Mouse (Mus musculus) neural tube, embryonic 12.5 days (tissue): Measurements from ENCODE around the gene Lrrc25. TPM values are rescaled to one million over a fixed set of nuclear protein-coding genes. Genes with fewer than 3 reads are reported as not detected.

Experiments
- ATAC-seq: fragments of 200-750 bp; cut with Nextera tagmentation; 2 replicates; pipeline ENCODE4 v1.8.0; 2017; ENCODE audit warnings: low read depth, mild to moderate bottlenecking, moderate TSS enrichment, moderate library complexity; ENCODE audit not compliant: low FRiP score
- H3K27ac ChIP-seq: fragments of 300-500 bp; sonication (generic); 2 replicates; pipeline ENCODE4 v1.5.1; 2016
- H3K27me3 ChIP-seq: fragments of 300-500 bp; sonication (generic); replicated peaks from 2 replicates; pipeline ENCODE4 v1.6.1; 2016; ENCODE audit warnings: mild to moderate bottlenecking
- H3K36me3 ChIP-seq: fragments of 300-500 bp; sonication (generic); 2 replicates; pipeline ENCODE4 v1.6.1; 2016; ENCODE audit warnings: mild to moderate bottlenecking
- H3K4me1 ChIP-seq: fragments of 300-500 bp; sonication (generic); 2 replicates; pipeline ENCODE4 v1.6.1; 2016
- H3K4me2 ChIP-seq: fragments of 300-500 bp; sonication (generic); replicated peaks from 2 replicates; pipeline ENCODE4 v1.6.1; 2016; ENCODE audit warnings: mild to moderate bottlenecking
- H3K4me3 ChIP-seq: fragments of 300-500 bp; sonication (generic); 2 replicates; pipeline ENCODE4 v1.5.1; 2016
- H3K9ac ChIP-seq: fragments of 300-500 bp; sonication (generic); 2 replicates; pipeline ENCODE4 v1.6.1; 2016; ENCODE audit warnings: mild to moderate bottlenecking
- H3K9me3 ChIP-seq: fragments of 300-500 bp; sonication (generic); 2 replicates; pipeline ENCODE4 v1.6.1; 2016; ENCODE audit warnings: mild to moderate bottlenecking
- WGBS: fragments of 180-500 bp; shearing (Covaris S2); methylation state at CpG from one replicate; pipeline ENCODE4 v1.1.7; 2016; 5-methylcytosine and 5-hydroxymethylcytosine counted together
- polyA plus RNA-seq: library from polyadenylated mRNA; unstranded; fragments of >200 nt; fragmentation: Nextera tagmentation; extraction: Ambion mirVana; gene quantifications from 2 replicates; pipeline ENCODE4 v1.2.1, GENCODE M21; 2016

Gene Lrrc25
- polyA plus RNA-seq, 1 experiment from 2014 or later, result 1.3 TPM

GRCm38 (mm10) chr8:70657739-70658138 is 41.8 kb downstream of the Lrrc25 start:
- peaks cover 17% of the 10 kb centered on the region for H3K36me3 ChIP-seq
- H3K9ac ChIP-seq, result peak overlapping the region; percentile 93
- H3K27me3 ChIP-seq, result no peaks in the 10 kb centered on the region
- peak overlapping the region; percentile 81 for H3K4me2 ChIP-seq
- 61% methylated on average over 2 of the region's 2 CpGs for WGBS
- no peaks in the 10 kb centered on the region for H3K9me3 ChIP-seq
- ATAC-seq, result no peak
- H3K4me1 ChIP-seq, result peaks cover 52% of the 10 kb centered on the region
- H3K27ac ChIP-seq, result peak overlapping the region; percentile 92
- H3K4me3 ChIP-seq, result peak overlapping the region; percentile 77

- Histone ChIP-seq H3K27ac (peak overlapping the region; percentile 64; the same call in 1 of the 2 replicates), H3K36me3 (peaks cover 14% of the 10 kb centered on the region), H3K4me1 (peaks cover 48% of the 10 kb centered on the region), H3K9me3 (no peaks in the 10 kb centered on the region), H3K4me3 (peak overlapping the region; percentile 77), H3K27me3 (no peaks in the 10 kb centered on the region), H3K4me2 (peak overlapping the region; percentile 81), H3K9ac (peak overlapping the region; percentile 93)
- WGBS, result 1% methylated on average over 31 of the region's 31 CpGs
- peak; percentile 21 for ATAC-seq
Measured at GRCm38 (mm10) chr8:70658897-70659603, 43.1 kb downstream of the Lrrc25 start.

GRCm38 (mm10) chr8:70659604-70660272 is 43.8 kb downstream of the Lrrc25 start:
- under 1% methylated on average over 44 of the region's 44 CpGs for WGBS
- peak overlapping the region; percentile 81 for H3K4me2 ChIP-seq
- H3K9me3 ChIP-seq, result no peaks in the 10 kb centered on the region
- peak overlapping the region; percentile 77 for H3K4me3 ChIP-seq
- H3K27ac ChIP-seq, result peak overlapping the region; percentile 64; the same call in 1 of the 2 replicates
- H3K27me3 ChIP-seq, result no peaks in the 10 kb centered on the region
- peaks cover 9% of the 10 kb centered on the region for H3K36me3 ChIP-seq
- peaks cover 41% of the 10 kb centered on the region for H3K4me1 ChIP-seq
- ATAC-seq, result peak; percentile 79
- peak overlapping the region; percentile 93 for H3K9ac ChIP-seq

GRCm38 (mm10) chr8:70660273-70660725 is 44.3 kb downstream of the Lrrc25 start, which contains the start of gene Pgpep1:
Gene Pgpep1, minus strand, starts transcription at chr8:70660388.
- H3K4me2 ChIP-seq, result peak within 1 kb of the TSS; percentile 81
- H3K4me1 ChIP-seq, result peaks cover 35% of the 10 kb centered on the region
- H3K27me3 ChIP-seq, result no peaks in the 10 kb centered on the region
- H3K9ac ChIP-seq, result peak within 1 kb of the TSS; percentile 93
- ATAC-seq, result peak; percentile 45
- H3K9me3 ChIP-seq, result no peaks in the 10 kb centered on the region
- peaks cover 5% of the 10 kb centered on the region; the same call in 1 of the 2 replicates for H3K36me3 ChIP-seq
- WGBS, result 3% methylated on average over 14 of the region's 14 CpGs
- H3K27ac ChIP-seq, result peak within 1 kb of the TSS; percentile 64; the same call in 1 of the 2 replicates
- H3K4me3 ChIP-seq, result peak within 1 kb of the TSS; percentile 77

GRCm38 (mm10) chr8:70663691-70664090 is 47.7 kb downstream of the Lrrc25 start:
- Histone ChIP-seq H3K4me2 (no peak overlapping the region), H3K4me1 (peaks cover 13% of the 10 kb centered on the region), H3K9me3 (peaks cover 4% of the 10 kb centered on the region; the same call in 1 of the 2 replicates), H3K36me3 (no peaks in the 10 kb centered on the region), H3K4me3 (no peak overlapping the region), H3K9ac (no peak overlapping the region), H3K27ac (no peak overlapping the region), H3K27me3 (no peaks in the 10 kb centered on the region)
- ATAC-seq, result no peak
- WGBS, result 39% methylated on average over 4 of the region's 4 CpGs

- H3K9me3 ChIP-seq, result peaks cover 4% of the 10 kb centered on the region; the same call in 1 of the 2 replicates
- no peak overlapping the region for H3K9ac ChIP-seq
- no peak overlapping the region for H3K27ac ChIP-seq
- 78% methylated on average over 3 of the region's 3 CpGs for WGBS
- H3K4me1 ChIP-seq, result peaks cover 7% of the 10 kb centered on the region
- ATAC-seq, result no peak
- no peaks in the 10 kb centered on the region for H3K27me3 ChIP-seq
- H3K4me3 ChIP-seq, result no peak overlapping the region
- no peaks in the 10 kb centered on the region for H3K36me3 ChIP-seq
- H3K4me2 ChIP-seq, result no peak overlapping the region
Measured at GRCm38 (mm10) chr8:70664631-70665030, 48.7 kb downstream of the Lrrc25 start.

GRCm38 (mm10) chr8:70665599-70665998 is 49.6 kb downstream of the Lrrc25 start:
- Histone ChIP-seq H3K4me3 (no peak overlapping the region), H3K36me3 (no peaks in the 10 kb centered on the region), H3K4me1 (no peaks in the 10 kb centered on the region), H3K9me3 (peaks cover 4% of the 10 kb centered on the region; the same call in 1 of the 2 replicates), H3K27ac (no peak overlapping the region), H3K4me2 (no peak overlapping the region), H3K27me3 (no peaks in the 10 kb centered on the region), H3K9ac (no peak overlapping the region)
- WGBS, result 75% methylated on average over 2 of the region's 2 CpGs
- no peak for ATAC-seq

GRCm38 (mm10) chr8:70667071-70667470 is 51.1 kb downstream of the Lrrc25 start:
- 74% methylated on average over 5 of the region's 5 CpGs for WGBS
- H3K27me3 ChIP-seq, result no peaks in the 10 kb centered on the region
- no peak overlapping the region for H3K4me3 ChIP-seq
- H3K4me1 ChIP-seq, result no peaks in the 10 kb centered on the region
- H3K4me2 ChIP-seq, result no peak overlapping the region
- H3K9ac ChIP-seq, result no peak overlapping the region
- no peak for ATAC-seq
- peaks cover 4% of the 10 kb centered on the region; the same call in 1 of the 2 replicates for H3K9me3 ChIP-seq
- no peak overlapping the region for H3K27ac ChIP-seq
- no peaks in the 10 kb centered on the region for H3K36me3 ChIP-seq

Other genes with a start within 250 kb of the Lrrc25 start
- 0.42 and 0.68 TPM in 2 replicates for gene Comp, start 242.6 kb upstream of the Lrrc25 start, polyA plus RNA-seq
- 22.3 and 24.6 TPM in 2 replicates for gene Crtc1, start 176.6 kb upstream of the Lrrc25 start, polyA plus RNA-seq
- 20.4 and 22.5 TPM in 2 replicates for gene Klhl26, start 139.2 kb upstream of the Lrrc25 start, polyA plus RNA-seq
- 37.9 and 38.3 TPM in 2 replicates for gene Tmem59l, start 128.8 kb upstream of the Lrrc25 start, polyA plus RNA-seq
- 1.9 and 4.5 TPM in 2 replicates for gene Crlf1, start 123.0 kb upstream of the Lrrc25 start, polyA plus RNA-seq
- 123 and 135 TPM in 2 replicates for gene Rex1bd, start 109.4 kb upstream of the Lrrc25 start, polyA plus RNA-seq
- gene Uba52, start 105.4 kb upstream of the Lrrc25 start, polyA plus RNA-seq, result 766 and 781 TPM in 2 replicates
- 349 and 353 TPM in 2 replicates for gene Fkbp8, start 88.4 kb upstream of the Lrrc25 start, polyA plus RNA-seq
- 45.5 and 50.3 TPM in 2 replicates for gene Kxd1, start 88.2 kb upstream of the Lrrc25 start, polyA plus RNA-seq
- gene Ell, start 76.7 kb upstream of the Lrrc25 start, polyA plus RNA-seq, result 17.8 and 19.5 TPM in 2 replicates
- gene Isyna1, start 21.8 kb upstream of the Lrrc25 start, polyA plus RNA-seq, result 116 TPM in 2 replicates
- 139 and 144 TPM in 2 replicates for gene Ssbp4, start 7.3 kb upstream of the Lrrc25 start, polyA plus RNA-seq
- 0.14 TPM in 1 of 2 replicates, not detected in the other for gene Gdf15, start 16.3 kb downstream of the Lrrc25 start, polyA plus RNA-seq
- 181 and 188 TPM in 2 replicates for gene Pgpep1, start 44.2 kb downstream of the Lrrc25 start, polyA plus RNA-seq
- 264 and 277 TPM in 2 replicates for gene Lsm4, start 57.1 kb downstream of the Lrrc25 start, polyA plus RNA-seq
- gene Jund, start 82.8 kb downstream of the Lrrc25 start, polyA plus RNA-seq, result 248 and 267 TPM in 2 replicates
- gene Iqcn, start 87.3 kb downstream of the Lrrc25 start, polyA plus RNA-seq, result 0.06 and 0.16 TPM in 2 replicates
- gene Gm3336, start 102.4 kb downstream of the Lrrc25 start, polyA plus RNA-seq, result not detected in 2 replicates
- gene Pde4c, start 107.6 kb downstream of the Lrrc25 start, polyA plus RNA-seq, result 0.19 and 0.41 TPM in 2 replicates
- gene Rab3a, start 138.5 kb downstream of the Lrrc25 start, polyA plus RNA-seq, result 184 and 199 TPM in 2 replicates
- 45.0 and 51.2 TPM in 2 replicates for gene Mpv17l2, start 144.8 kb downstream of the Lrrc25 start, polyA plus RNA-seq
- 84.0 and 84.6 TPM in 2 replicates for gene Pik3r2, start 160.6 kb downstream of the Lrrc25 start, polyA plus RNA-seq
- gene Mast3, start 188.9 kb downstream of the Lrrc25 start, polyA plus RNA-seq, result 15.9 and 17.4 TPM in 2 replicates
- gene Il12rb1, start 192.3 kb downstream of the Lrrc25 start, polyA plus RNA-seq, result not detected in 2 replicates
- 9.7 and 10.2 TPM in 2 replicates for gene Arrdc2, start 223.6 kb downstream of the Lrrc25 start, polyA plus RNA-seq
- gene Kcnn1, start 247.1 kb downstream of the Lrrc25 start, polyA plus RNA-seq, result 24.8 and 26.4 TPM in 2 replicates